Mouse (Mus musculus): ENCODE measurements around the gene Obscn.

GRCm38 (mm10) chr11:59067921-59068320 lies 68.3 kb downstream of the Obscn start:
- TF ChIP-seq CTCF (IDR thresholded peaks at IDR 0.05; ENCODE audit: low read depth), result no peak
- TF ChIP-seq EP300 (IDR thresholded peaks at IDR 0.05; ENCODE audit: low read depth), result no peak

Data from liver, postnatal 0 days (tissue).